Mouse (Mus musculus) liver, embryonic 16.5 days (tissue): ENCODE data around the gene Dcaf8. TPM values are rescaled to one million over a fixed set of nuclear protein-coding genes. Genes with fewer than 3 reads are reported as not detected.

ENCODE experiments used
- ATAC-seq: fragments of 200-750 bp; cut with Nextera tagmentation; 2 replicates; pipeline ENCODE4 v1.8.0; 2017; ENCODE audit warnings: low read depth, mild to moderate bottlenecking, moderate number of reproducible peaks, moderate library complexity
- H3K27ac ChIP-seq: fragments of 300-500 bp; sonication (generic); 2 replicates; pipeline ENCODE4 v1.5.1; 2014; ENCODE audit warnings: mild to moderate bottlenecking, low read length
- H3K27me3 ChIP-seq: fragments of 300-500 bp; sonication (generic); 2 replicates; pipeline ENCODE4 v1.6.1; 2014; ENCODE audit warnings: low read depth, low read length, mixed read lengths; ENCODE audit not compliant: control insufficient read depth, insufficient read depth
- H3K36me3 ChIP-seq: fragments of 300-500 bp; sonication (generic); 2 replicates; pipeline ENCODE4 v1.6.1; 2014; ENCODE audit warnings: mild to moderate bottlenecking; ENCODE audit not compliant: control insufficient read depth, insufficient read depth
- H3K4me1 ChIP-seq: fragments of 300-500 bp; sonication (generic); 2 replicates; pipeline ENCODE4 v1.6.1; 2014; ENCODE audit warnings: low read depth, low read length, mixed read lengths; ENCODE audit not compliant: control insufficient read depth
- H3K4me2 ChIP-seq: fragments of 300-500 bp; sonication (generic); 2 replicates; pipeline ENCODE4 v1.6.1; 2014; ENCODE audit warnings: low read depth, low read length, mixed read lengths
- H3K4me3 ChIP-seq: fragments of 300-500 bp; sonication (generic); 2 replicates; pipeline ENCODE4 v1.5.1; 2014; ENCODE audit warnings: low read depth, mild to moderate bottlenecking, low read length
- H3K9ac ChIP-seq: fragments of 300-500 bp; sonication (generic); 2 replicates; pipeline ENCODE4 v1.6.1; 2014; ENCODE audit warnings: low read depth, low read length
- H3K9me3 ChIP-seq: fragments of 300-500 bp; sonication (generic); replicated peaks from 2 replicates; pipeline ENCODE4 v1.6.1; 2016; ENCODE audit warnings: low read length; ENCODE audit not compliant: control insufficient read depth
- WGBS: fragments of 180-500 bp; shearing (Covaris S2); extraction: QIAGEN DNeasy Blood & Tissue Kit; methylation state at CpG from one replicate; pipeline ENCODE4 v1.1.7; 2014; ENCODE audit not compliant: insufficient replicate concordance; 5-methylcytosine and 5-hydroxymethylcytosine counted together
- polyA plus RNA-seq: library from polyadenylated mRNA; unstranded; fragments of >200 nt; fragmentation: Nextera tagmentation; extraction: Ambion mirVana; gene quantifications from 2 replicates; pipeline ENCODE4 v1.2.1, GENCODE M21; 2015

Gene Dcaf8
- polyA plus RNA-seq, 1 experiment from 2014 or later, result 61.2 TPM

DNA sequence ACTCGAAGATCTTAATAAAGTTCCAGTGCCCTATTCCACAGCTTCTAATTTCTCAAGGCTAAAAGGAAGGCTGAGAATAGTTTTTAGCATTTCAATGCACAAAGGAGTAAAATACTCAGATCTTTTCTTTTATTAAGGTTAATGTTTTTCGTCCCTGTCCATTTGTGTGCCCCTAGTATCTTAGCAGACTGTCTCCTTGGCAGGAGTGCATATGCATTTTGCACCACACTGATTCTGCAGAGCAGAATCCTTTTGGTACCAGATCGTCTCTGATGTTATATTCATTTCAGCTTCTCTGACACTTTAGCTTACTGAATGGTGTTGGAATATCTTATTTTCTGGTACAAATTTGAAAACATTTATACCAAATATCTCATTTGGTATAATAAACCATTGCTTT is 33.9 kb downstream of the Dcaf8 start:
- Histone ChIP-seq H3K27ac (no peak overlapping the region), H3K36me3 (peaks cover 53% of the 10 kb centered on the region), H3K4me3 (no peak overlapping the region), H3K27me3 (no peaks in the 10 kb centered on the region), H3K4me2 (no peak overlapping the region), H3K4me1 (no peaks in the 10 kb centered on the region), H3K9ac (no peak overlapping the region), H3K9me3 (no peaks in the 10 kb centered on the region)
- no peak for ATAC-seq
- WGBS, result 80% methylated on average over 3 of the region's 3 CpGs

DNA sequence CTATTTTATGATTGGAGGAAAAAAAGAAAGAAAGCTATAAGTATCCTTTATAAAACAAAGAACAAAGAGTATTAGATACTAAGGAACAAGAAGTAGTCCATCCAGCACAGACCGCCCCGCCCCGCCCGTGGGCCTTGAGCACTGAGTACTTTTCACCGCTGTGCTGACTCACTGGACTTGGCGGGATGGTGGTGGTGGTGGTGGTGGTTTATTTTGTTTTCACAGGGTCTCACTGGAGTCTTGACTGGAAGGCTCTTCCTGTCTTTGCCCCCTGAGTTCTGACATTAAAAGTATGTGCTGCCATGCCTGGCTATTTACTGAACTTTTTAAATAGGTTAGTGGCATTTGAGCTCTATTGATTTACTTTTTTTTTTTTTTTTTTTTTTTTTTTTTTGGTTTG is 35.2 kb downstream of the Dcaf8 start:
- no peak overlapping the region for H3K4me2 ChIP-seq
- peaks cover 58% of the 10 kb centered on the region for H3K36me3 ChIP-seq
- 95% methylated on average over 6 of the region's 6 CpGs for WGBS
- H3K27ac ChIP-seq, result no peak overlapping the region
- H3K9ac ChIP-seq, result no peak overlapping the region
- H3K9me3 ChIP-seq, result no peaks in the 10 kb centered on the region
- no peak for ATAC-seq
- no peaks in the 10 kb centered on the region for H3K27me3 ChIP-seq
- no peaks in the 10 kb centered on the region for H3K4me1 ChIP-seq
- H3K4me3 ChIP-seq, result no peak overlapping the region

DNA sequence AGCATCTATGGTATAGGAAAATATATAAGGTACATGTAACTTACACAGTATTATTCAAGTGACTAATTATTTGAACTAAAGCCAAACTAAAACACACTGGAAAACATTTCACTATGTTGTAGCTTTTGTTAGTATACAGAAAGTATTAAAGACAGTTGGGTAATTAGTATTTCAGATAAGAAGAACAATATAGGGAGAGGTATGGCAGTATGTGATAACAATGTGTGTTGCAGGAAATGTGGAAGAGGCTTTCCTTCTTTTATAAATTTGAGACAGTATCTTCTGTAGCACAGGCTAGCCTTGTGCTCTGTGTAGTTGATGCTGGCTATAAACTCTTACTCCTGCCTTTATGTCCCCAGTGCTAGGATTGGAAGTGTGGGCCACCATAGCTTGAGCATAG is 36.0 kb downstream of the Dcaf8 start:
- peaks cover 63% of the 10 kb centered on the region for H3K36me3 ChIP-seq
- H3K27me3 ChIP-seq, result no peaks in the 10 kb centered on the region

DNA sequence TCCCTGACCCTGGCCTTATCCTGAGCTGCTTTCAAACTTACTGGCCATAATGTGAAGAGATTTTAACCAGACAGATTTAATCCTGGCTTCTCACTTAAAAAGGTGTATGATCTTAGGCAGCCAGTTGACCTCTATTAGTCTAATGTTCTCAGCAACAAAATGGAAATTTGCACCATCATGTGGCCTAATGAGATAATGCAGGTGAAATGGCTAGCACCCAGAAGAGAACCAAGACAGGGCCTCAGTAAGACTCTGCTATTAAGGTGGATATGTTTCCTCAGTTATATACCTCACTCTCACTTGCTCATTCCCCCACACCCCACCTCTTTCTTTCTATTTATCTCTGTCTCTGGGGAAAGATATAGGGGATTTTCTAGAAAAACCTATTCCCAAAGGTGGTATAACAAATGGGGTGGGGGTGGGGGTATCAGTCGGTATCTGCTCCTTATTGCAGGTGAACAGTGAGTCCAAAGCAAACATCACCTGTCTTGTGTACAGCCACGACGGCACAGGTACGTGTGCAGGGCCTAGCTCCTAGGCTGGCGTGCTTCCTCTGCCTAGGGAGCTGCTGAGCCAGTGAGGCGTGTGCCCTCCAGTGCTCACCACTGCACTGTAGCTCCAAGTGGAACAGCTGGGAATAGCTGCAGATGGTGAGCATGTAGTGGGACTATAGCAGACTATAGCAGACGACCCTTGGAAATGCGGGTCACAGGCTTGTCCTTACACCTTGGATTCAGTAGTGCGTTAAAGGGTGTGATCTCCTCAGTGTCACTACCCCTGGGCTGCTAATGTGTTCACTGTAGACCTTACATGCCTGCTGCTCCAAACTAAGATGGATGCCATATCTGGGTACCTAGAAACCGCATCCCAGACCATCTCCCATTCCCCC is 38.8 kb downstream of the Dcaf8 start:
- H3K36me3 ChIP-seq, result peaks cover 54% of the 10 kb centered on the region
- ATAC-seq, result no peak
- no peak overlapping the region for H3K4me2 ChIP-seq
- 94% methylated on average over 10 of the region's 10 CpGs for WGBS
- no peaks in the 10 kb centered on the region for H3K9me3 ChIP-seq
- no peak overlapping the region for H3K27ac ChIP-seq
- no peak overlapping the region for H3K9ac ChIP-seq
- H3K27me3 ChIP-seq, result no peaks in the 10 kb centered on the region
- H3K4me3 ChIP-seq, result no peak overlapping the region
- no peaks in the 10 kb centered on the region for H3K4me1 ChIP-seq

More for the DNA sequence above, 36.0 kb downstream of the Dcaf8 start:
- no peak overlapping the region for H3K9ac ChIP-seq
- no peak for ATAC-seq
- no peaks in the 10 kb centered on the region for H3K4me1 ChIP-seq
- H3K27ac ChIP-seq, result no peak overlapping the region
- no peaks in the 10 kb centered on the region for H3K9me3 ChIP-seq
- no peak overlapping the region for H3K4me3 ChIP-seq
- H3K4me2 ChIP-seq, result no peak overlapping the region

DNA sequence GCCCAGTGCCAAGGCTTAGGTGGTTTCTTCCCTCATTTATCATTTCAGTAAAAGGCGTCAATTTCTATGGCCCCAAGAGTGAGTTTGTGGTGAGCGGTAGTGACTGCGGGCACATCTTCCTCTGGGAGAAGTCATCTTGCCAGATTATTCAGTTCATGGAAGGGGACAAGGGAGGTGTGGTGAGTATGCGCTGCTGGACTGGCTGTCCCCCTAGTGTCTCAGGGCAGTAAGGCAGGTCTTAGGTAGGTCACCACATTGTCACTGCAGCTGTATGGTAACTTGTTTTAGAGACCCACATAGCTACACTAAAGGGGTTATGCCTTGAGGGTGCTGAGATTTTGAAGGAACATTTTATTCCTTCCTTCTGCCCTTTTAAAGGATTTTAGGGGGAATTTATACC is 41.0 kb downstream of the Dcaf8 start:
- H3K36me3 ChIP-seq, result peaks cover 50% of the 10 kb centered on the region

DNA sequence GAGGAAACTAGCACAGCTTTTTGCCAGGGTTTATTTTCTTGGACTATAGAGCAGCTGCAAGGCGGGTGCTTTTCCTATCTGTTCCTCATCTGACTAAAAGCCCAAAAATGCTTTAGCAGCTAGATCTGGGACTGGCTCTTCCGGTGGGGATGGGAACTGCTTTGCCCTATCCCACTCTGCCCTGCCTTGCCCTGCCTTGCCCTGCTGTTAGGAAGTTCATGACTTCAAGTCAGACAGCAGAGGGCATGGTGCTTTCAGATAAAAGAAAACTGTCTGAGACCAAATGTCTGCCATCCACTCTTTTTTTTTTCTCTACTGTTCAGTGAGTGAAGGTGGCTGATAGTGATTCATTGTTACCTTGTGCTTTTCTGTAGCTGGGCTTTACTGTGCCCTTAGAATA is 43.7 kb downstream of the Dcaf8 start:
- Histone ChIP-seq H3K4me1 (no peaks in the 10 kb centered on the region), H3K4me2 (no peak overlapping the region), H3K9me3 (no peaks in the 10 kb centered on the region), H3K9ac (no peak overlapping the region), H3K36me3 (peaks cover 55% of the 10 kb centered on the region), H3K27ac (no peak overlapping the region), H3K4me3 (no peak overlapping the region), H3K27me3 (no peaks in the 10 kb centered on the region)
- ATAC-seq, result no peak
- WGBS, result 85% methylated on average over 2 of the region's 2 CpGs

More for the DNA sequence above, 41.0 kb downstream of the Dcaf8 start:
- H3K27ac ChIP-seq, result no peak overlapping the region
- no peaks in the 10 kb centered on the region for H3K4me1 ChIP-seq
- 84% methylated on average over 4 of the region's 4 CpGs for WGBS
- no peaks in the 10 kb centered on the region for H3K27me3 ChIP-seq
- no peak overlapping the region for H3K4me2 ChIP-seq
- H3K4me3 ChIP-seq, result no peak overlapping the region
- no peaks in the 10 kb centered on the region for H3K9me3 ChIP-seq
- H3K9ac ChIP-seq, result no peak overlapping the region
- no peak for ATAC-seq

DNA sequence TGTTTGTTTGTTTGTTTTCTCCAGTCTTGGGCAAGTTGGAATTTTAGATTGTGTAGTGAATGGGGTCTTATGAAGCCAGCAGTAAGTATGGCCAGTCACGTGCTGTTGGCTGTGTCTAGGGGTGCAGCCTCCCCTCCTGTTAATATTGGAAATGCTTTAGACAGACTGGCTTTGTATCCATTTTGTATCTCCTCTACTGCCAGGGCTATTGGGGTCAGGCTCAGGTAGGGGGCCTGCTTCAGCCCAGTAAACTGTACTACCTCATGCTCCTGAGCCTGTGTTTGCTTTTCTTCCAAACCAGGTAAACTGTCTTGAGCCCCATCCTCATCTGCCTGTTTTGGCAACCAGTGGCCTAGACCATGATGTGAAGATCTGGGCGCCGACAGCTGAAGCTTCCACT is 44.3 kb downstream of the Dcaf8 start:
- Histone ChIP-seq H3K4me3 (no peak overlapping the region), H3K36me3 (peaks cover 55% of the 10 kb centered on the region), H3K9me3 (no peaks in the 10 kb centered on the region), H3K27me3 (no peaks in the 10 kb centered on the region), H3K4me1 (no peaks in the 10 kb centered on the region), H3K27ac (no peak overlapping the region), H3K4me2 (no peak overlapping the region), H3K9ac (no peak overlapping the region)
- ATAC-seq, result no peak
- WGBS, result 93% methylated on average over 3 of the region's 3 CpGs

DNA sequence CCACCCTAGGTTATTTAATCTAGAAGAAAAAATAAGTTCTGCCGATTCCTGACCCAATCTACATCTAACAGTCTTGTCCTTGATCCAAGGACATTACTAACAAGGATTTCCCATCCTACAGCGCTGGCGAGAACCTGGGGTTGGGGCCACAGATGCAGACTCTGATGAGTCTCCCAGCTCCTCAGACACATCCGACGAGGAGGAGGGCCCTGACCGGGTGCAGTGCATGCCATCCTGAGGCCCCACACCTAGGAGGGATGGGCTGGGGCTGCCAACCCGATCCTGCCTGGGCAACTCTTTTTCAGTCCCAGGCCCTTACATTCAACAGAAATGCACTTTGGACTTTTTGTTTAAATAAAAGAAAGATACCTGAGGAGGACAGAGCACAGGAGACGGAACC is 46.6 kb downstream of the Dcaf8 start:
- H3K9ac ChIP-seq, result no peak overlapping the region
- peaks cover 51% of the 10 kb centered on the region for H3K36me3 ChIP-seq
- H3K4me1 ChIP-seq, result no peaks in the 10 kb centered on the region
- WGBS, result 85% methylated on average over 8 of the region's 8 CpGs
- H3K27ac ChIP-seq, result no peak overlapping the region
- H3K9me3 ChIP-seq, result no peaks in the 10 kb centered on the region
- no peak for ATAC-seq
- H3K27me3 ChIP-seq, result no peaks in the 10 kb centered on the region
- H3K4me3 ChIP-seq, result no peak overlapping the region
- no peak overlapping the region for H3K4me2 ChIP-seq

DNA sequence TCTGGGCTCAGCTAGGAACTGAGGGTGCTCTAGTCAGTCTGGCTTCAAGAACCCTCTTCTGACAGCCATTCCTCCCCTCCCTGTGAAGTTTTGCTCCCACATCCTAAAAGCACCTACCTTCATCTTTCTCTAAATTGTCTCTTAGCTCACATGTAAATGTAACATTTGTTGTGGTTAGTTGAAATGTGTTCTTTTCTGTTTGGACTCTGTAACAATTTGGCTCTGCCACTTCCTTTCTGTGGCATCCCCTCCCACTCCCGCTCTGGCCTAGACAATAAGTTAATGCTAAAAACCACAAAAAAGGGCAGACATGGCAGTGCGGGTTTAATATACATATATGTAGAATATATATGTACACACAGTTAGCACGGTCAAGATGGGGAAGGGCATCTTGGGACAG is 49.3 kb downstream of the Dcaf8 start:
- Histone ChIP-seq H3K27me3 (no peaks in the 10 kb centered on the region), H3K9ac (no peak overlapping the region), H3K4me3 (no peak overlapping the region), H3K36me3 (peaks cover 46% of the 10 kb centered on the region), H3K4me2 (no peak overlapping the region), H3K9me3 (no peaks in the 10 kb centered on the region), H3K4me1 (peaks cover 3% of the 10 kb centered on the region; the same call in 1 of the 2 replicates), H3K27ac (no peak overlapping the region)
- ATAC-seq, result no peak
- 80% methylated on average over 3 of the region's 3 CpGs for WGBS
